ENCODE assay signal across 13 mouse cellular contexts in genomic region chr13:42195671-42196070, GRCm38 (mm10).
"Had no signal": no experiment of that assay in that cellular context is flagged by ENCODE, and none has a peak within 500 bp of the region (broad histone marks: within the 10 kb centered on the region; RNA-seq: fewer than 3 reads in every experiment).

No protein-coding gene starts in this region.

- DNase-seq: gastrocnemius, postnatal 14 days; gastrocnemius, postnatal 36 days; heart, adult 18-20 months; heart, postnatal 14 days; heart, postnatal 36 days; kidney, adult 11 months; kidney, adult 2 months; kidney, postnatal 10 days; kidney, postnatal 25 days; kidney, postnatal 4 days; liver; liver, embryonic 13.5 days; liver, postnatal 0 days had no signal
